Mouse (Mus musculus): ENCODE data around the gene Spata25. TPM values are rescaled to one million over a fixed set of nuclear protein-coding genes. Genes with fewer than 3 reads are reported as not detected.

Gene Spata25
- polyA plus RNA-seq, 1 experiment from 2014 or later, result not detected

DNA sequence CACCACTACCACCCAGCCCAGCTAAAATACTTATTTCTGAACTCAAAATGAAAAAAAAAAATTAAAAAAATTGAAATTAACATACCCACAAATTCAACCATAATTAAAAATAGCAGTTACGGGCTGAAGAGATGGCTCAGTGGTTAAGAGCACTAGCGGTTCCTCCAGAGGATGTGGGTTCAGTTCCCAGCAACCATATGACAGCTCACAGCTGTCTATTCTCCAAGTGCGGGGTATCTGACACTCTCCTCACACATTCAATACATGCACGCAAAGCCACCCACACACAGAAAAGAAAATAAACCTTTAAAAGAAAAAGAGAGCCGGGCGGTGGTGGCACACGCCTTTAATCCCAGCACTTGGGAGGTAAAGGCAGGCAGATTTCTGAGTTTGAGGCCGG lies 21.7 kb upstream of the Spata25 start:
- WGBS, result 62% methylated on average over 8 of the region's 8 CpGs
- H3K9ac ChIP-seq, result no peak overlapping the region
- TF ChIP-seq CTCF (IDR thresholded peaks at IDR 0.05; ENCODE audit: low read depth), result no peak

GRCm38 (mm10) chr2:164845782-164846181 lies 17.4 kb upstream of the Spata25 start:
- WGBS, result 57% methylated on average over 3 of the region's 3 CpGs
- Histone ChIP-seq H3K9ac (no peak overlapping the region), H3K4me1 (ENCODE audit: insufficient read depth) (no peaks in the 10 kb centered on the region), H3K9me3 (ENCODE audit: low read depth, low read length) (no peaks in the 10 kb centered on the region; the same call in 1 of the 2 replicates), H3K36me3 (ENCODE audit: insufficient read depth) (peaks cover 40% of the 10 kb centered on the region), H3K4me3 (ENCODE audit: low read depth, low read length) (no peak overlapping the region), H3K27ac (ENCODE audit: low read depth) (no peak overlapping the region), H3K27me3 (ENCODE audit: insufficient read depth, low read length) (no peaks in the 10 kb centered on the region), H3K4me2 (no peak overlapping the region)
- peak; percentile 48 for DNase-seq
- ATAC-seq (ENCODE audit: insufficient read depth), result no peak
- TF ChIP-seq CTCF (IDR thresholded peaks at IDR 0.05; ENCODE audit: low read depth), result peak; percentile 54

More for the DNA sequence above, 21.7 kb upstream of the Spata25 start:
- no peak overlapping the region for H3K4me3 ChIP-seq (ENCODE audit: low read depth, low read length)
- no peaks in the 10 kb centered on the region; the same call in 1 of the 2 replicates for H3K9me3 ChIP-seq (ENCODE audit: low read depth, low read length)
- 0 out of 2 replicates have a peak, but pooled peaks cover 4% of the 10 kb centered on the region for H3K4me1 ChIP-seq (ENCODE audit: insufficient read depth)
- H3K27me3 ChIP-seq (ENCODE audit: insufficient read depth, low read length), result no peaks in the 10 kb centered on the region
- peaks cover 36% of the 10 kb centered on the region for H3K36me3 ChIP-seq (ENCODE audit: insufficient read depth)
- H3K27ac ChIP-seq (ENCODE audit: low read depth), result no peak overlapping the region
- no peak for ATAC-seq (ENCODE audit: insufficient read depth)
- no peak for DNase-seq
- no peak overlapping the region for H3K4me2 ChIP-seq

- H3K4me2 ChIP-seq, result peak overlapping the region; percentile 98
Measured at GRCm38 (mm10) chr2:164835164-164835563, 6.8 kb upstream of the Spata25 start.

GRCm38 (mm10) chr2:164834531-164834930 lies 6.2 kb upstream of the Spata25 start:
- peak overlapping the region; percentile 98 for H3K4me2 ChIP-seq
- peak overlapping the region; percentile 36; the same call in 1 of the 2 replicates for H3K27ac ChIP-seq (ENCODE audit: low read depth)
- H3K9me3 ChIP-seq (ENCODE audit: low read depth, low read length), result no peaks in the 10 kb centered on the region
- WGBS, result 35% methylated on average over 8 of the region's 8 CpGs
- H3K4me3 ChIP-seq (ENCODE audit: low read depth, low read length), result peak overlapping the region; percentile 73
- peak overlapping the region; percentile 72 for H3K9ac ChIP-seq
- 0 out of 2 replicates have a peak, but pooled peaks cover 2% of the 10 kb centered on the region for H3K4me1 ChIP-seq (ENCODE audit: insufficient read depth)
- ATAC-seq (ENCODE audit: insufficient read depth) (no peak), DNase-seq (no peak)
- H3K27me3 ChIP-seq (ENCODE audit: insufficient read depth, low read length), result no peaks in the 10 kb centered on the region
- H3K36me3 ChIP-seq (ENCODE audit: insufficient read depth), result peaks cover 38% of the 10 kb centered on the region
- 0 out of 2 replicates have a peak, but pooled peaks have one; percentile 18 for TF ChIP-seq CTCF (IDR thresholded peaks at IDR 0.05; ENCODE audit: low read depth)

More at GRCm38 (mm10) chr2:164835164-164835563, 6.8 kb upstream of the Spata25 start:
- H3K4me3 ChIP-seq (ENCODE audit: low read depth, low read length), result no peak overlapping the region
- H3K4me1 ChIP-seq (ENCODE audit: insufficient read depth), result 0 out of 2 replicates have a peak, but pooled peaks cover 2% of the 10 kb centered on the region
- no peaks in the 10 kb centered on the region for H3K27me3 ChIP-seq (ENCODE audit: insufficient read depth, low read length)
- DNase-seq (no peak), ATAC-seq (ENCODE audit: insufficient read depth) (no peak)
- H3K36me3 ChIP-seq (ENCODE audit: insufficient read depth), result peaks cover 45% of the 10 kb centered on the region
- H3K9me3 ChIP-seq (ENCODE audit: low read depth, low read length), result no peaks in the 10 kb centered on the region
- no peak overlapping the region; the same call in 1 of the 2 replicates for H3K9ac ChIP-seq
- no peak overlapping the region for H3K27ac ChIP-seq (ENCODE audit: low read depth)
- WGBS, result 88% methylated on average over 4 of the region's 4 CpGs
- TF ChIP-seq CTCF (IDR thresholded peaks at IDR 0.05; ENCODE audit: low read depth), result no peak

DNA sequence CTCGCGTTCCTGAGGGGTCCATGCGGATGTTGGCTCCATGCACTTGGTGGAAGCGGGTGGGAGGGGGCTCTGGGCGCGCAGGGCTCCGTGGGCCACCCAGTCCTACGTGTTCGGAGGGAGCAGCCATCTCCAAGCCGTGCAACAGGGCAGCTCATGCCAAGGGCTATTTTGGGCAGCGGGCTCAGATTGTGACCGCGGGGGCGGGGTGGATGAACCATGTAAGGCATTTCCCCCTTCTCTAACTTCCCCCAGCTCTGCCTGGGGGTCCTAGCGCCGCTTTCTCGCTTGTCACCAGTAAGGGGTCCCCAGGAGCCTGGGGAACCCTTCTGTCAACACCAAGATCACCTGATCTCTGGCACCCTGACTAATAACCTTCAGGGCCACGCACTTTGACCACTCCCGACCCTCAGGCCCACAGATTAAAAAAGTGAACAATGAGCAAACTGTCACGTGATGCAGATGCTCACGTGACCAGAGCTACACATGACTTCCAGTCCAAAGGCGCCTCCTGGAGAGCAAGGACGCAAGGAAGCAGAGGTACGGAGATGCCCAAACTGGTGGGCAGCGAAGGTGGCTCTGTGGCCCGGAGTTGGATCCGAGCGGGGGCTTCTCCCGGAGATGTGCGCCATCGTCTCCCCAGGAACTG lies 5.1 kb upstream of the Spata25 start, which contains the start of gene Neurl2:
Gene Neurl2 (minus strand): TSS at position 143 of the 646 bp plus-strand sequence.
- peak within 1 kb of the TSS; percentile 73 for H3K4me3 ChIP-seq (ENCODE audit: low read depth, low read length)
- H3K27ac ChIP-seq (ENCODE audit: low read depth), result peak within 1 kb of the TSS; percentile 95
- DNase-seq, result peak; percentile 99
- peak within 1 kb of the TSS; percentile 98 for H3K4me2 ChIP-seq
- H3K4me1 ChIP-seq (ENCODE audit: insufficient read depth), result 0 out of 2 replicates have a peak, but pooled peaks cover 2% of the 10 kb centered on the region
- H3K27me3 ChIP-seq (ENCODE audit: insufficient read depth, low read length), result no peaks in the 10 kb centered on the region
- no peaks in the 10 kb centered on the region for H3K9me3 ChIP-seq (ENCODE audit: low read depth, low read length)
- ATAC-seq (ENCODE audit: insufficient read depth), result peak; percentile 81
- no peak for TF ChIP-seq CTCF (IDR thresholded peaks at IDR 0.05; ENCODE audit: low read depth)
- H3K36me3 ChIP-seq (ENCODE audit: insufficient read depth), result peaks cover 35% of the 10 kb centered on the region
- WGBS, result 0% methylated on average over 31 of the region's 31 CpGs
- H3K9ac ChIP-seq, result peak within 1 kb of the TSS; percentile 72

- H3K4me2 ChIP-seq, result peak within 1 kb of the TSS; percentile 98
- peaks cover 35% of the 10 kb centered on the region for H3K36me3 ChIP-seq (ENCODE audit: insufficient read depth)
- no peaks in the 10 kb centered on the region for H3K9me3 ChIP-seq (ENCODE audit: low read depth, low read length)
- H3K4me1 ChIP-seq (ENCODE audit: insufficient read depth), result 0 out of 2 replicates have a peak, but pooled peaks cover 2% of the 10 kb centered on the region
- TF ChIP-seq CTCF (IDR thresholded peaks at IDR 0.05; ENCODE audit: low read depth), result peak; percentile 79
- peak within 1 kb of the TSS; percentile 73 for H3K4me3 ChIP-seq (ENCODE audit: low read depth, low read length)
- peak; percentile 91 for DNase-seq
- H3K9ac ChIP-seq, result peak within 1 kb of the TSS; percentile 72
- no peaks in the 10 kb centered on the region for H3K27me3 ChIP-seq (ENCODE audit: insufficient read depth, low read length)
- under 1% methylated on average over 35 of the region's 35 CpGs for WGBS
- ATAC-seq (ENCODE audit: insufficient read depth), result peak; percentile 84
- H3K27ac ChIP-seq (ENCODE audit: low read depth), result peak within 1 kb of the TSS; percentile 95
Measured at GRCm38 (mm10) chr2:164832748-164833301, 4.5 kb upstream of the Spata25 start, which contains the start of gene Ctsa. TSS of gene Ctsa (plus strand) at chr2:164832873.
